Mouse (Mus musculus): ENCODE results near the gene Rsph9.

- TF ChIP-seq CTCF (IDR thresholded peaks at IDR 0.05; ENCODE audit: extremely low read depth, insufficient read length, insufficient replicate concordance, low read depth, low read length) (no peak), POLR2A (IDR thresholded peaks at IDR 0.05; ENCODE audit: low read depth, low read length) (no peak)
Observed at GRCm38 (mm10) chr17:46143578-46144423, at the start of gene Rsph9.

All from small intestine, adult 2 months (tissue).